Comparison of ENCODE assay signal across 8 mouse cellular contexts in the genomic region with DNA sequence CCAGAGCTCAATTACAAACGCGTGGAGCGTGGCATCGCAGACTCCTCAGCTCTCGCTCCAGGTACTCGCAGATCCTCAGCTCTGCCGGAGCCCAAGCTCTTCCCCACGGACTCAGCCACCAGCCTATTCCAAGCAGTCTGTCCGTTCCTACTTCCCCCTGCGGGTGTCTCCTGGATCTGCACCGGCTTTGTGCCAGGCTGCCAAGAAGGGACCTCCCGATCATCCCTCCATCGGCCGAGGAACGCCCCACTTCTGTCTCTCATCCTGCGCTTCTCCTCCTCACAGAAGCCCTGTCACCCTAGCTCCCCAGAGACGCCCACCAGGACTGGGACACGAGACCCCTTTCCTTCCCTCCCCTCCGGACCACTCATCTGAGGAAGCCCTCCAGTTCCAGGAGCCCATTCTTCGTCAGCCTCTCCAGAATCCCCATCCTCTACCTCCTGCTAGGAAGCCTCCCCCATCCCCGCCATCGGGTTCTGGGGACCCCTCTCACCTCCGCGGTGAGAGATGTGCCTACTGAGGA. TPM values are rescaled to one million over a fixed set of nuclear protein-coding genes. Genes with fewer than 3 reads are reported as not detected.
DNase-seq lines count a peak whose midpoint lies in the region; ATAC-seq lines count a peak whose summit lies in the region.

No protein-coding gene starts in this region.

- peak overlapping the region; percentile 61 for H3K4me3 ChIP-seq in intestine, embryonic 16.5 days (ENCODE audit: low read length)

- H3K36me3 ChIP-seq in intestine, embryonic 16.5 days (ENCODE audit: control insufficient read depth, insufficient read depth, low read length) = peaks cover 2% of the 10 kb centered on the region; the same call in 1 of the 2 replicates

- 2% methylated on average over 24 of the region's 24 CpGs for WGBS in intestine, embryonic 16.5 days

- peak overlapping the region; percentile 76 for H3K9ac ChIP-seq in intestine, embryonic 16.5 days (ENCODE audit: low read depth, low read length)

- intact Hi-C loops in gastrocnemius, postnatal 36 days (cut with DNase I) = no loop called here
- intact Hi-C loops in left cerebral cortex, postnatal 25 days (cut with DNase I) = no loop called here

- H3K4me1 ChIP-seq in intestine, embryonic 16.5 days (ENCODE audit: control insufficient read depth, insufficient read depth, low read length) = peaks cover 3% of the 10 kb centered on the region; the same call in 1 of the 2 replicates

- peak overlapping the region; percentile 53; the same call in 1 of the 2 replicates for H3K27ac ChIP-seq in intestine, embryonic 16.5 days (ENCODE audit: low read length)

- no peaks in the 10 kb centered on the region for H3K9me3 ChIP-seq in intestine, embryonic 16.5 days (ENCODE audit: control insufficient read depth, low read length)

- ATAC-seq in intestine, embryonic 16.5 days = peak; percentile 79
- no peak for ATAC-seq in activated CD4-positive, CD25-positive, alpha-beta regulatory T cell, adult 4 months

- peak; percentile 74 for DNase-seq in adrenal gland, postnatal 10 days
- peak; percentile 41 for DNase-seq in embryo, embryonic 11.5 days (ENCODE audit: low read depth, low spot score)
- peak; percentile 26 to 42 for DNase-seq in gastrocnemius, postnatal 36 days
- peak; percentile 77 to 86 for DNase-seq in left cerebral cortex, postnatal 25 days (ENCODE audit: low spot score in 2 of 2)
- DNase-seq in mesoderm, embryonic 11.5 days (ENCODE audit: low read depth, low spot score) = peak; percentile 79
- peak; percentile 80 for DNase-seq in right cerebral cortex, postnatal 25 days

- H3K27me3 ChIP-seq in intestine, embryonic 16.5 days (replicated peaks; ENCODE audit: control insufficient read depth, insufficient read depth, low read length) = no peaks in the 10 kb centered on the region

- H3K4me2 ChIP-seq in intestine, embryonic 16.5 days (ENCODE audit: low read depth, low read length) = peak overlapping the region; percentile 91

RNA-seq across cellular contexts. Expression of a gene that starts 0.5 kb away (rescaled TPM):
- 1 to 10 TPM; 4.5 to 5.2 TPM for total RNA-seq in adrenal gland, postnatal 10 days (2021)
- 1 to 10 TPM; 2.9 to 3.5 TPM for total RNA-seq in gastrocnemius, postnatal 36 days (2021)
- 24.5 and 24.7 TPM in 2 replicates for polyA plus RNA-seq in intestine, embryonic 16.5 days (2015; fragmentation: Nextera tagmentation; extraction: Ambion mirVana)
- total RNA-seq in left cerebral cortex, postnatal 25 days (2021) = 10 to 100 TPM; 41.3 to 46.1 TPM
- under 1 TPM in 1 of 2 experiments, not detected in 1; 0.24 TPM for polyA plus RNA-seq in activated CD4-positive, CD25-positive, alpha-beta regulatory T cell, adult 4 months (2017; shearing (Covaris generic))

RNA-seq across cellular contexts. Expression of a gene that starts 13.2 kb away (rescaled TPM):
- total RNA-seq in adrenal gland, postnatal 10 days (2021) = 10 to 100 TPM; 14.8 to 16.9 TPM
- 1 to 10 TPM; 6.8 to 7.9 TPM for total RNA-seq in gastrocnemius, postnatal 36 days (2021)
- polyA plus RNA-seq in intestine, embryonic 16.5 days (2015; fragmentation: Nextera tagmentation; extraction: Ambion mirVana) = 14.3 and 15.3 TPM in 2 replicates
- 10 to 100 TPM; 16.6 to 16.9 TPM for total RNA-seq in left cerebral cortex, postnatal 25 days (2021)
- 1 to 10 TPM; 5.8 TPM for polyA plus RNA-seq in activated CD4-positive, CD25-positive, alpha-beta regulatory T cell, adult 4 months (2017; shearing (Covaris generic))

RNA-seq across cellular contexts. Expression of a gene that starts 35.1 kb away (rescaled TPM):
- 1 to 10 TPM; 5.2 to 5.9 TPM for total RNA-seq in adrenal gland, postnatal 10 days (2021)
- total RNA-seq in gastrocnemius, postnatal 36 days (2021) = under 1 TPM; 0.31 to 0.35 TPM
- 6.5 TPM in 2 replicates for polyA plus RNA-seq in intestine, embryonic 16.5 days (2015; fragmentation: Nextera tagmentation; extraction: Ambion mirVana)
- total RNA-seq in left cerebral cortex, postnatal 25 days (2021) = under 1 TPM; 0.32 to 0.34 TPM
- 1 to 10 TPM; 4.0 to 5.1 TPM for polyA plus RNA-seq in activated CD4-positive, CD25-positive, alpha-beta regulatory T cell, adult 4 months (2017; shearing (Covaris generic))

RNA-seq across cellular contexts. Expression of a gene that starts 35.6 kb away (rescaled TPM):
- 10 to 100 TPM; 10.3 to 11.0 TPM for total RNA-seq in adrenal gland, postnatal 10 days (2021)
- 1 to 10 TPM; 2.6 to 3.4 TPM for total RNA-seq in gastrocnemius, postnatal 36 days (2021)
- 30.6 and 37.7 TPM in 2 replicates for polyA plus RNA-seq in intestine, embryonic 16.5 days (2015; fragmentation: Nextera tagmentation; extraction: Ambion mirVana)
- 10 to 100 TPM; 11.2 to 12.3 TPM for total RNA-seq in left cerebral cortex, postnatal 25 days (2021)
- 10 to 100 TPM; 19.5 to 22.0 TPM for polyA plus RNA-seq in activated CD4-positive, CD25-positive, alpha-beta regulatory T cell, adult 4 months (2017; shearing (Covaris generic))

RNA-seq across cellular contexts. Expression of a gene that starts 53.5 kb away (rescaled TPM):
- 10 to 100 TPM; 20.1 to 21.9 TPM for total RNA-seq in adrenal gland, postnatal 10 days (2021)
- 1 to 10 TPM; 2.9 TPM for total RNA-seq in gastrocnemius, postnatal 36 days (2021)
- polyA plus RNA-seq in intestine, embryonic 16.5 days (2015; fragmentation: Nextera tagmentation; extraction: Ambion mirVana) = 16.2 and 19.1 TPM in 2 replicates
- 100 to 1,000 TPM; 233 to 239 TPM for total RNA-seq in left cerebral cortex, postnatal 25 days (2021)
- polyA plus RNA-seq in activated CD4-positive, CD25-positive, alpha-beta regulatory T cell, adult 4 months (2017; shearing (Covaris generic)) = 1 to 10 TPM; 5.8 to 8.8 TPM

Comparison
In these comparisons a context has a peak if more than half of its experiments do, and no peak if none do; other contexts are left out.
1. RNA of a gene that starts 0.5 kb away (total RNA-seq): 41.3 to 46.1 TPM in left cerebral cortex, postnatal 25 days; 4.5 to 5.2 TPM in adrenal gland, postnatal 10 days and 2.9 to 3.5 TPM in gastrocnemius, postnatal 36 days; every median in the first group is over 4 times any median in the second.
2. RNA of a gene that starts 35.1 kb away (total RNA-seq): 5.2 to 5.9 TPM in adrenal gland, postnatal 10 days; 0.31 to 0.35 TPM in gastrocnemius, postnatal 36 days and 0.32 to 0.34 TPM in left cerebral cortex, postnatal 25 days; every median in the first group is over 4 times any median in the second.
3. Peak in every context shown above with its lines, with median percentiles within 50 percentile points of each other: DNase-seq.